Mouse (Mus musculus) lung, embryonic 15.5 days (tissue): ENCODE data around the gene Fbln7. TPM values are rescaled to one million over a fixed set of nuclear protein-coding genes. Genes with fewer than 3 reads are reported as not detected.

Source experiments
- ATAC-seq: fragments of 200-750 bp; cut with Nextera tagmentation; 2 replicates; pipeline ENCODE4 v1.8.0; 2017; ENCODE audit warnings: moderate number of reproducible peaks, borderline replicate concordance; ENCODE audit not compliant: low FRiP score, low TSS enrichment; ENCODE audit errors: extremely low read depth
- H3K27ac ChIP-seq: fragments of 300-500 bp; sonication (generic); 2 replicates; pipeline ENCODE4 v1.5.1; 2015; ENCODE audit warnings: moderate library complexity, mild to moderate bottlenecking, inconsistent platforms
- H3K27me3 ChIP-seq: fragments of 300-500 bp; sonication (generic); 2 replicates; pipeline ENCODE4 v1.6.1; 2015; ENCODE audit warnings: inconsistent platforms
- H3K36me3 ChIP-seq: fragments of 300-500 bp; sonication (generic); 2 replicates; pipeline ENCODE4 v1.6.1; 2015; ENCODE audit warnings: inconsistent platforms
- H3K4me1 ChIP-seq: fragments of 300-500 bp; sonication (generic); 2 replicates; pipeline ENCODE4 v1.6.1; 2015; ENCODE audit warnings: inconsistent platforms
- H3K4me2 ChIP-seq: fragments of 300-500 bp; sonication (generic); 2 replicates; pipeline ENCODE4 v1.6.1; 2015; ENCODE audit warnings: inconsistent platforms, mild to moderate bottlenecking, moderate library complexity
- H3K4me3 ChIP-seq: fragments of 300-500 bp; sonication (generic); 2 replicates; pipeline ENCODE4 v1.5.1; 2015; ENCODE audit warnings: mild to moderate bottlenecking, inconsistent platforms
- H3K9ac ChIP-seq: fragments of 300-500 bp; sonication (generic); 2 replicates; pipeline ENCODE4 v1.6.1; 2015; ENCODE audit warnings: inconsistent platforms
- H3K9me3 ChIP-seq: fragments of 300-500 bp; sonication (generic); 2 replicates; pipeline ENCODE4 v1.6.1; 2016; ENCODE audit warnings: inconsistent platforms
- WGBS: fragments of 180-500 bp; shearing (Covaris S2); methylation state at CpG from one replicate; pipeline ENCODE4 v1.1.7; 2015; 5-methylcytosine and 5-hydroxymethylcytosine counted together
- microRNA-seq: library from miRNA; unstranded; fragments of <30 nt; microRNA quantifications from one replicate; pipeline ENCODE4, GENCODE M21; 2016
- polyA plus RNA-seq: library from polyadenylated mRNA; unstranded; fragments of >200 nt; fragmentation: Nextera tagmentation; extraction: Ambion mirVana; gene quantifications from 2 replicates; pipeline ENCODE4 v1.2.1, GENCODE M21; 2015

The Fbln7 gene
- polyA plus RNA-seq, 1 experiment from 2014 or later: 8.7 TPM

- WGBS: 57% methylated on average over 3 of the region's 3 CpGs
- ATAC-seq: no peak
- Histone ChIP-seq H3K4me3 (no peak overlapping the region), H3K9me3 (no peaks in the 10 kb centered on the region), H3K4me2 (no peak overlapping the region), H3K9ac (no peak overlapping the region), H3K36me3 (peaks cover 30% of the 10 kb centered on the region), H3K27me3 (no peaks in the 10 kb centered on the region), H3K4me1 (no peaks in the 10 kb centered on the region), H3K27ac (no peak overlapping the region)
These were observed 65.7 kb downstream of the Fbln7 start for GRCm38 (mm10) chr2:128928446-128928845.

- Histone ChIP-seq H3K4me2 (no peak overlapping the region), H3K27me3 (no peaks in the 10 kb centered on the region), H3K4me3 (no peak overlapping the region), H3K9me3 (no peaks in the 10 kb centered on the region), H3K27ac (no peak overlapping the region), H3K9ac (no peak overlapping the region), H3K36me3 (peaks cover 32% of the 10 kb centered on the region), H3K4me1 (no peaks in the 10 kb centered on the region)
- no peak for ATAC-seq
These were observed 67.9 kb downstream of the Fbln7 start for GRCm38 (mm10) chr2:128930704-128931103.

- no peak overlapping the region for H3K9ac ChIP-seq
- no peak for ATAC-seq
- WGBS: 70% methylated on average over 3 of the region's 3 CpGs
- H3K4me2 ChIP-seq: no peak overlapping the region
- no peak overlapping the region for H3K27ac ChIP-seq
- no peaks in the 10 kb centered on the region for H3K9me3 ChIP-seq
- no peak overlapping the region for H3K4me3 ChIP-seq
- H3K27me3 ChIP-seq: no peaks in the 10 kb centered on the region
- peaks cover 22% of the 10 kb centered on the region; the same call in 1 of the 2 replicates for H3K36me3 ChIP-seq
- no peaks in the 10 kb centered on the region for H3K4me1 ChIP-seq
These were observed 73.5 kb downstream of the Fbln7 start for GRCm38 (mm10) chr2:128936256-128936655.

DNA sequence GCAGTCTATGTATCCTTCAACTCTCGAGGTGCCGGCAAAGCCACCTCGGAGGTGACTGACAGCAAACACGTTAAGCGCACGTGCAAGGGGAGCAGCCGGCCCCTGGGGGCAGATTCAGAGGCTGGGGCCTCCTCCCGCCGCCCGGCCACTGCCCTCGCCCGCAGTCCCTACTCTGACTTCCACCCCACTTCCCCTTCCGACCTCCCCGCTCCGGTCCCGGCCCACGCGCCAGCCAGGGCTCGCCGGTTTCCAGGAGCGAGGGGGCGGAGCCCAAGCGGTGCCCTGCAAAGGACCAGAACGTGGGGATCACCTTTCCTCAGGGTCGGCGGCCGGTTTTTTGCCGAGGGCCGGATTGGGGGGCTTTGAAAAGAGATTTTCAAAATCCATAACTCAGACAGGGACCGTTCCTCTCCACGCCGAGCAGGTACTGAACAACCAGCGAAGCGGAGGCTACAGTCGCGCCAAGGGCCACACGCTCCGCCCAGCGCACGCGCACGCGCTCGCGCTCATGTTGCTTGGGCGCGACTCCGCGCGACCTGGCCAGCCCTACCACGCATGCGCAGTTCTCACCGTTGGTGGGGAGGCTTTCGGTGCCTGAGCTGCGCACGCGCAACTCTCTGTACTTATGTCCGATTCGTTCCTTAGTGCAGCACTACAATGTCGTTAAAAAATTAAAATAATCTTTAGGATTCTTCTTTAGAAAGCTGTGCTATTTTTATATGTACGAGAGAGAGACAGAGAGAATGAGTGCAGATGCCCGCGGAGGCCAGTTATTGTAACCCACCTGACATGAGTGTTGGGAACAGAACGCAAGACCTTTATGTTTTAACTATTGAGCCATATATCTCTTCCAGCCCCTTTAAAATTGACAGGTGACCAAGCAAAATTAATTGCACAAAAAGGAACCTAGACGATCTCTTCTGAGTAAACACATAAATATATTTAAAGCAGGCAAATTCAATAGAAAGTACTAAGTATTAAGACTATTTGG, 81.1 kb downstream of the Fbln7 start, which contains the start of gene Zc3h8:
Zc3h8 (minus strand) TSS at position 540 of the 991 bp plus-strand sequence.
- Histone ChIP-seq H3K27me3 (no peaks in the 10 kb centered on the region), H3K4me1 (no peaks in the 10 kb centered on the region), H3K27ac (peak within 1 kb of the TSS; percentile 78), H3K36me3 (peaks cover 10% of the 10 kb centered on the region; the same call in 1 of the 2 replicates), H3K9me3 (no peaks in the 10 kb centered on the region), H3K4me2 (peak within 1 kb of the TSS; percentile 93), H3K9ac (peak within 1 kb of the TSS; percentile 68), H3K4me3 (peak within 1 kb of the TSS; percentile 59)
- 1% methylated on average over 65 of the region's 65 CpGs for WGBS
- ATAC-seq: peak; percentile 92

Small RNAs within 50 kb of the gene (microRNA-seq; reads per million reads assigned to microRNA genes)
- gene Gm22859: not detected

Other genes with a start within 250 kb of the Fbln7 start
- 67.2 and 71.8 TPM in 2 replicates for gene Anapc1, start 175.6 kb upstream of the Fbln7 start, polyA plus RNA-seq
- 4.1 and 5.6 TPM in 2 replicates for gene Mertk, start 164.0 kb upstream of the Fbln7 start, polyA plus RNA-seq
- gene Tmem87b, start 44.9 kb upstream of the Fbln7 start, polyA plus RNA-seq: 29.5 and 31.4 TPM in 2 replicates
- 6.7 and 7.2 TPM in 2 replicates for gene Zc3h8, start 81.1 kb downstream of the Fbln7 start, polyA plus RNA-seq
- gene Zc3h6, start 104.4 kb downstream of the Fbln7 start, polyA plus RNA-seq: 1.6 and 1.8 TPM in 2 replicates
- 15.9 and 16.1 TPM in 2 replicates for gene Gm10762, start 104.7 kb downstream of the Fbln7 start, polyA plus RNA-seq
- gene Vinac1, start 185.2 kb downstream of the Fbln7 start, polyA plus RNA-seq: 0.09 and 0.20 TPM in 2 replicates
- 12.4 and 13.7 TPM in 2 replicates for gene Ttl, start 203.0 kb downstream of the Fbln7 start, polyA plus RNA-seq
- 27.4 and 27.9 TPM in 2 replicates for gene Polr1b, start 238.0 kb downstream of the Fbln7 start, polyA plus RNA-seq